Mouse (Mus musculus): ENCODE measurements around the gene Ttc26. TPM values are rescaled to one million over a fixed set of nuclear protein-coding genes. Genes with fewer than 3 reads are reported as not detected.

The Ttc26 gene
- total RNA-seq (2014; fragmentation: Nextera tagmentation), result 0.79 TPM in 1 of 2 replicates, not detected in the other
- 0.90 and 1.7 TPM in 2 replicates for total RNA-seq (2017)

DNA sequence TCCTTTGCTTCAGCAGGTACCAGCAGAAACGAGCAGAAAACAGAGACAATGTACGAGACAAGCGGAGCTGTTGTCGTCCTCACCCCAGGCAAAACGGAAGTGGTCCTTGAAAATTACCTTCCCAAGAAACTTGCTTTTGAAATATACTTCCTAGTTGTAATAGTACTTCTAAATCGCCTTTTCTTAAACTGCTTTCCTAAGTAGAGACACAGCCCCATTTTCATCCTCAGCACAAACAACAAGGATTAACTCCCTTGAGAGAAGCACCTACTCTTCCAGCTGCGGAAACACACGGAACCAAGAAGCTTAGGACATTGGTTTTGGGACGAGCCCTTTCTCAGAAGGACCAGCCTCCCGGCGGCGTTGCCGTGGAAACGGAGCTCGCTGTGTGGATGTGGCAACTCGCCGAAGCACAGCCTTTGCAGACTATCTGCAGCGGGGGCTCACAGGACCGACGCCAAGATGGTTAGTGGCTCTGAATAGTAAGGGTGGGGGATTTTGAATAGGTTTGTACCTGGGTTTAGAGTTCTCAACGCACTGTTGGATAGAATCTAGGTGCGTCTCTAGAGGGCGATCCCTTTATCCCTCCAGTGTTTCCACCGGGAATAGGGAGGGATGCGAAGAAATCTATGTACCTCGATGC, at the start of gene Ttc26:
Ttc26 (plus strand) TSS at position 341 of the 643 bp plus-strand sequence.
- peak; percentile 100 for ATAC-seq (replicated peaks; ENCODE audit: poor library complexity, severe bottlenecking)

DNA sequence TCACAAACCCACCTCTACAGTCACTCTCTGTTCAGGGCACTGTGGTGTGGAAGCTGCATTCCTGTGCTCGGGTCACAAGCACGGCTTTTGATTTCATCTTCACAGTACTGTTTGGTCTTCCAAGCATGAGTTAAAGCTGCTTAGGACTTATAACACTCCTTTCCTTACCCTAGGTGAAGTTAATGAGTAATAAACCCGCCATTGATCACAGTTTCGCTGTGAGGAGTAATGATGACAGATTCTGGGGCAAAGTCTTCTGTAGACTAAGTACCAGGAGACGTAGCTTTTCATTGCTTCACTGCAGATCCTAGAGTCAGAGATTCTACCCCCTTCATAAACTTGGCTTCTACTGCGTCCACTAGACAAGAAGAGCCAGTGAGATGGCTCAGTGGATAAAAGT, 46.0 kb upstream of the Ttc26 start:
- ATAC-seq (replicated peaks; ENCODE audit: poor library complexity, severe bottlenecking), result no peak

DNA sequence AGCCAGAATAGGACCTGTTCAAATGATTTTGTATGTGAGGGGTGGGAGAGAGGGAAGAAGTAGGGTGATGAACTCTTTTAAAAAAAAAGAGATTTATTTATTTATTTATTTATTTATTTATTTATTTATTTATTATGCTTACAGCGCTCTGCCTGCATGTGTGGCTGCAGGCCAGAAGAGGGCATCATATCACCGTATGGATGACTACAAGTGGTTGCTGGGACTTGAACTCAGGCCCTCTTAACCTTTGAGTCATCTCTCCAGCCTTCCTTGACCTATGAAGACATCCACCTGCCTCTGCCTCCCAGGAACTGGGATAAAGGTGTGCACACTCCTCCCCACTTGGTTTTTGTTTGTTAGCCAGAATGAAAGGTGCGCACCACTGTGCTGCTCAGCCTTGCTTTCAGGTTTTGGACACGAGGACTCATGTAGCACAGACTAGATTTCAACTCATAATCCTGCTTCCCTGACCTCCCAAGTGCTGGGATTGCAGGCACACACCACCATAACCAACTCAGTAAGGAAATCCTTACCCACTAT, 44.0 kb upstream of the Ttc26 start:
- 0 out of 2 replicates have a peak, but pooled peaks have one; percentile 15 for ATAC-seq (replicated peaks; ENCODE audit: poor library complexity, severe bottlenecking)

DNA sequence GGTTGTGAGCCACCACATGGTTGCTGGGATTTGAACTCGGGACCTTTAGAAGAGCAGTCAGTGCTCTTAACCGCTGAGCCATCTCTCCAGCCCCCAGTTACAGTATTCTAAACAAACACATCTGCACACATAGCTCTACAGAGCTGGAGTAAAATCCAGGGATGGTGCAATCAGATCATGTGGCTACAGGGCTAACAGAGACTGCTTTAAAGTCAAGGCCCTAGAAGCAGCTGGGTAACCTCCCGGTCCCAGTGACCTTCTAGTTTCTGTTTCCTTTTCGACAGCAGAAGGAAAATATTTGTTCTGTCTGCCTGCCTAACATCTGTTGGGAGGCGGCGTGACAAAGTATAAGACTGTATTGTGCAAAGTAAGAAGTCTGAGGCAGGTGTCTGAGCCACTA, 43.3 kb upstream of the Ttc26 start:
- peak; percentile 44 for ATAC-seq (replicated peaks; ENCODE audit: poor library complexity, severe bottlenecking)

DNA sequence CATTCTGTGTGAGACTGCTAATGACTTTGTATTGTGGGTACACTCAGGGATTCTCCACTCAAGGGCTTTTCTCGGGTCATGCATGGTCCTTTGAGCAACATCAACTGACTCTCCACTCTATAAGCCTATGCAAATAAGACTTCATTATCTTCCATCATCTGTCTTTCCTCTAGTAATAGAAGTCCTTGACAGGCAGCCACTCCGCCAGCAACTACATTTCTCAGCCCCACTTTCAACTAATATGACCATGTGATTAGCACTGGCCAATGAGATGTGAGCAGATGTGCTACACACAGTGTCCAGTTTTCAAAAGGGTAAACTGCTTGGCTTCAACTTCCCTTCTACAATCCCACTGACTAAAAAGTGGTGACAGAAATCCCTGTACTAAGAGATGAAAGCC, 42.2 kb upstream of the Ttc26 start:
- no peak for ATAC-seq (replicated peaks; ENCODE audit: poor library complexity, severe bottlenecking)

DNA sequence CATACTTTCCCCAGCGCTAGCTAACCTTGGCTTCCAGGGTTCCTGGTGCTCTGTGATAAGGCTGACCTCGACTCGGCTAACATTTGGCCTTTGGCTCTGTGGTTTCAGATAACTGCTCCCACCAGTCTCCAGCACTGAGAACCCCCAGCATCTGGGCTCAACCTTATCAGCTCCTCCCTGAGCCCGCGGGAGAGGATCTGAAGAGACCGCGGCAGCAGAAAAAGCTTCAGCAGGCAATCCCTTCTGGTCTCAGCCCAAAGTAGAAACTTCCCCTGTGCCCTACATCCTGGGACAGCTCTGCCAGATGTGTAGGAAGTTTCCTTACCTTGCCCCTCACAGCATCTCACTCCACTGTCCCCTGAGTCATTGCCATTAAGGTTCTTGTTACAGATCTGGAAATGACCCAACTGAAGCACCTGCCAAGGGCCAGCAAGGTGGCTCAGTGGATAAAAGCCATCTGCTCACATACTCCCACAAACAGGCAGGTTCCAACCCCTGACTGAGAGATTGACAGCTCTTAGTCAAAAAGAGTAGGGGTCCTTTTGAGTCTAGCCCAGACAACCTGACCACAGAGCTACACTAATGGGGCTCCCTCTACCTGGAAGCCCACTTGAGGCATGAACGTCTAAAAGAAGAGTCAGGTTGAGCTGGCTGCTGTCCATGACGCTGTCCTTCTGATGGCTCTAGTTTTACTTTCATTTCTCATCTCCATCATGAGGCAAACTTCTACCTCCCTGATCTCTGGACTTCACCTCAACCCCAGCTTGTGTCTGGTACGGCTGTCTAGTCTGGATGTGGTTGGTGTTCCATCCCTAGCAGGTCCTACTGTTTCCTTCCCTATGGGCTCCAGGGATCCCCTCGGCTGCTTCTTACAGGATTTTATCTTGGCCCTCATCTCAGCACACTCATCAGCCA, 39.3 kb upstream of the Ttc26 start:
- peak; percentile 44 for ATAC-seq (replicated peaks; ENCODE audit: poor library complexity, severe bottlenecking)

DNA sequence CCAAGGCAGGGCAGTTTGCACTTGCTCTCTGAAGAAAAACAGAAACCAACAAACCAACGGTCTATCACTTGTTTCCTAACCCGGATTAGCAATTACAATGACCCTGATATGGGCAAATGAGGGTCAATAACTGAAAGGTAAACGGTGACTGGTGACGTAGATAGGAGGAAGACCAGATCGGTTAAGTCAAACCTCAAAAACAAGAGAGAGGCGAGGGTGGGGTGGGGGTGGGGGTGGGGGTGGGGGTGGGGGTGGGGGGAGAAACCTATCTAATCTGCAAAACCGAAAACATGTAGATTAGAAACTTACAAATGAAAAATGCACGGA, 38.6 kb upstream of the Ttc26 start:
- no peak for ATAC-seq (replicated peaks; ENCODE audit: poor library complexity, severe bottlenecking)

DNA sequence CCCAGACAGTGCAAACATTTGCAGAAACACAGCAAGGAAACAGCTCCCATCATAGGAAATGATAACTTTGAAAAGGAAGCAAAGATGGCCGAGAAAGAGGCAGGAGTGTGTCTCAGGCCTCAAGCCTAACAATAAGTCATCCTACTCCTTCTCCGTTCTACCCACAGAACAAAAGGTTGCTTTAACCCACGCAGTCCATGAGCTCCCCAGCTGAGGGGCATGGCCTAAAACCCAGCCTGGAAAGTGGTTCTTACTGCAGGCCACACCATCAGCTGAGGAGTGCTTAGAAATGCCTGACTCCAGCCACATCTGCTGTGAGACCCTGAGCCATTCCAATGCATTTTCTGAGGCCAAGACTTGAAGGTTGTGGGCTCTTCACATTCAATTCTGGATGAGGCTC, 37.7 kb upstream of the Ttc26 start:
- ATAC-seq (replicated peaks; ENCODE audit: poor library complexity, severe bottlenecking), result no peak

DNA sequence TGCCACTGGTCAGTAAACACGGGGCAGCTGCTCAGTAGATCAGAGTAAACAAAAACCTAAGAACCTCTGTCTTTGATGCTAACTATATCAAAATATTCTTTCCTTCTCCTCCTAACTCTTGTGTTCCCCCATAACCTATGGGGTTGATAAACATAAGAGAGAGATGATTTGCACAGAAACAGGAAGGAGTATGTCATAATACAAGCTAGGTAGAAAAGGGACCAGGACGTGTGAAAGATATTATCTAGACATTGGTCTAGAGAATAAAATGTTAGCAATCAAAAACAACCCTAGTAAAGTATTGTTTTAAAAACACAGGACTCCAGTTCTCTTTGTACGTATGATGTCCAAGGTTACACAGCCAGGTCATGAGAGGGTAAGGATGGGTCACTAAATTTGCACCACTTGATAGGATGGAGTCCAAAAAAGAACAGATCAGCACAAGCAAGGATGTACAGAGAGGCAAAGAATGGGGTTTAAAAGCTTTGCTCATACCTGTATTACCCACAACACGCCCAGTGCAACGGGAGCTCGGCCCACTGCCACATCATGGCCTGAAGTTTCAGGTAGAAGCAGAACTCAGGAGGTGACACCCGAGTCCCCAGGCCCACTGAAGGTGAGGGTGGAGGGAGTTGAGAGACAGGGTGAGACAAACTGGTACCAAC, 37.1 kb upstream of the Ttc26 start:
- no peak for ATAC-seq (replicated peaks; ENCODE audit: poor library complexity, severe bottlenecking)

DNA sequence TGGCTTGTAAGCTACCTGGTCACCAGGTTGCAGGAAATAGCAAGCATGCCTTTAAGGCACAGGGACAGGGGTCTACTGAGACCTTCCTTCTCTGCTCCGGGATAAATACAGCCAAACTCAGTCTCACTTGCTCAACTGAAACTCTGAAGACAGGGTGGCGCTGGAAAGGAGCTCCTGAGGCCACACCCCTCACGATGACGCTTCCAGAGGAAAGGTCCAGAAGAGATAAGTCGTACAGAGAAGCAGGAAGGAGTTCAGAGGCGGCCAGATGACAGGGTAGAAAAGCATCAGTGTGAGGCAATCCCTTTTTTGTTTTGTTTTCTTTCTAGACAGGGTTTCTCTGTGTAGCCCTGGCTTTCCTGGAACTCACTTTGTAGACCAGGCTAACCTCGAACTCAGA, 35.5 kb upstream of the Ttc26 start:
- peak; percentile 86 for ATAC-seq (replicated peaks; ENCODE audit: poor library complexity, severe bottlenecking)

DNA sequence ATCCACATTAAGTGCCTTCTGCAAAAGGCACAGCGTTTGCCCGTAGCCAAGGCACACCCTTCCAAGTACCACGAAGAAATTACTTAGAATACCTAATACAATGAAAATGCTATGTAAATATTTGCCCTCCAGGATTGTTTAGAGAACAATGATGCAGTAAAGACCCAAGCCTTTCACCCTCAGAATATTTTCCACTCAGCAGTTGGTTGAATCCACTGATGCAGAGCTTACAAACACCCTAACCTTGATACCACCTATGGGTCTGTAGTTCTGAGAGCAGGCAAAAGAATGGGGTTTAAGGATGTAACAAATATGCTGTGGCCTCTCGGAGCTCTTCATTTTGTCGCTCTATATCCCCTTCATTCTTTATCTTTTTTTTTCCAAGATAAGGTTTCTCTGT, 33.4 kb upstream of the Ttc26 start:
- no peak for ATAC-seq (replicated peaks; ENCODE audit: poor library complexity, severe bottlenecking)

DNA sequence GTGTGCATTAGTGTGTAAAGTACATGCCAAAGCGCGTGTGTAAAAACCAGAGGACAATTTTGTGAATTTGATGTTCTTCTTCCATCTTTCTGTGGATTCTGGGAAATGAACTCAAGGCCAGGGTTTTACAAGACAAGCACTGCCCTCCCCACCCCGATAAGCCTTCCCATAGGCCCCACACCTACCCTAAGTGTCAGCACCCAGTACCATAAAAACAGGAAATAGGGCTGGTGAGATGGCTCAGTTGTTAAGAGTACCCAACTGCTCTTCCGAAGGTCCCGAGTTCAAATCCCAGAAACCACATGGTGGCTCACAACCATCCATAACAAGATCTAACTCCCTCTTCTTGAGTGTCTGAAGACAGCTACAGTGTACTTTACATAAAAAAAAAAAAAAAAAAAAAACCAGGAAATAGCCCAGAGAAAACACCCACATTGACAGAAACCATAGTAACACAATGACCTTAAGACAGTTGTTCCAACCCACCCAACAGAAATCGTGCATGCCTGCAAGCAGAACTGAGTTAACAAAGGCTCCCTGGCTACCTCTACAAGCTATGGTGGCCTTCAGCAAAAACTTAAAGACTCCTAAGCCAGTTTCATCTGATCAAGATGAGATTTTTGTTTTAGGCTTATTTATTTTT, 32.3 kb upstream of the Ttc26 start:
- no peak for ATAC-seq (replicated peaks; ENCODE audit: poor library complexity, severe bottlenecking)

DNA sequence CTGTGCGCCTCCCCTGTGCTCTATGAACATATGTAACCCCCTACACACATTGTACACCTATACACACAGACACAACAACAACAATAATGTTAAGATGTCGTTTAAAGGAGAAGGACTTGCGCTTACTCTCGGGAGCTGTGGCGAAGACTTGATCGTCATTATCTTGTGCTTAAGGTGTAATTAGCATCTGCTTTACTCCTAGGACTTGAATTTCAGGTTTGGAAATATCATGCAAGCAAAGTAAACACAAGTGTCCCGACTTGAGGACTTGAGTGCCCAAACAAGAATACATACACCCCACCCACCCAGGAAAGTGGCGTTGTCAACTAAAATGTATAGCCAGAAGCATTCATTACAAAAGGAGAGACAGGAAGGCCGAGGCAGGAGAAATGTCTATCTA, 31.5 kb upstream of the Ttc26 start:
- no peak for ATAC-seq (replicated peaks; ENCODE audit: poor library complexity, severe bottlenecking)

DNA sequence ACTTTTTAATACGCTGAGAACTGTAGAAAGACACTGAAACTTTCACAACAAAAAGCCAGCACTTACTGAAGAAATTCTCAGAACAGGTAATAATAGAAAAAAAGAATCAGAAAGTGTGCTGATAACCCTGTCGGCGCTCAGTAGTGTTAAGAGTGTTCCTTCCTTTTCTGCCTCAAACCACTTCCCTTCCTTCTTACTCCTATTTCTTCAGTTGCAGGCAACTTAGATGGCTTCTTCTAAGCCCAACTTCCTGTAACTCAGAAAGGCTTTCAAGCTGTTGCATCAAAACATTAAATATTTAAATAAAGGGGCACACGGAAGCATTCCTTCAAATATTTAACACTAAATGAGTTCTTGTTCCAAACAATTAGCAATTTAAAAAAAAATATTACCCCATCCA, 29.3 kb upstream of the Ttc26 start:
- peak; percentile 26; the same call in 1 of the 2 replicates for ATAC-seq (replicated peaks; ENCODE audit: poor library complexity, severe bottlenecking)

DNA sequence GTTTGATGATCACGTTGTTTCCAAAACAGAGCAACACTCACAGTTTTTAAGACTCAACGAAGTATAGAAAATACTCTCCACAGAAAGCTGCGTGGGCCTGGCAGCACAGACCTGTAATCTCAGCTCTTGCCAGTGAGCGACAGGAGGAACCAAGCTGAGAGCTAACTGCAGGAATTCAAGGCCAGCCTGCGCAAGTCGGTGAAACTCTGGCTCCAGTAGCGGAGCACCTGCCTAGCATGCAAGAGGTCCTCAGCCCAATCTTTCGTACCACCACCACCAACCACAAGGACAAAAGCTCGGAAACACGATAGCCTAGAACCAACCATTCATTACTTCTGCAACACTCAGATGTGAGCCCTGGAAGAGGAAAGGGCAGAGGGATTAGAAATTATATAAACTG, 28.8 kb upstream of the Ttc26 start:
- ATAC-seq (replicated peaks; ENCODE audit: poor library complexity, severe bottlenecking), result peak; percentile 19

DNA sequence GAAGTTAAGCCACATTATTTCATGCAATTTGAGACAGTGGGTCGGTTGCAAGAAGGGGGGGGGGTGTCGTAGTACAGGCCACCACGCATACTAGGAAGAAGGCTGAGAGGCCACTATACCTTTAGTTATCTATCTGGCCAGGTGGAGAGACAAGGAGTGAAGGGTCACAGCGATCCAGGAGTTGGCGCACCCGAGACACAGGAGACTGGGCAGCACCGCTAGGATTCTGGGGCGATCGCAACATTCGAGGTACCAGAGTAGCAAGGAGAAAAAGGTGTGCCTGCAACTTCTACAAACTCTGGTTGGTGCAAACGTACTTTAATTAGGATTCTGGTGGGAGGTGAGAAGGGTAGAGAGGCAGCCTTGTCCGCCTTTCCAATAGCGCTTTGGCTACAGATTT, 28.1 kb upstream of the Ttc26 start:
- no peak for ATAC-seq (replicated peaks; ENCODE audit: poor library complexity, severe bottlenecking)

DNA sequence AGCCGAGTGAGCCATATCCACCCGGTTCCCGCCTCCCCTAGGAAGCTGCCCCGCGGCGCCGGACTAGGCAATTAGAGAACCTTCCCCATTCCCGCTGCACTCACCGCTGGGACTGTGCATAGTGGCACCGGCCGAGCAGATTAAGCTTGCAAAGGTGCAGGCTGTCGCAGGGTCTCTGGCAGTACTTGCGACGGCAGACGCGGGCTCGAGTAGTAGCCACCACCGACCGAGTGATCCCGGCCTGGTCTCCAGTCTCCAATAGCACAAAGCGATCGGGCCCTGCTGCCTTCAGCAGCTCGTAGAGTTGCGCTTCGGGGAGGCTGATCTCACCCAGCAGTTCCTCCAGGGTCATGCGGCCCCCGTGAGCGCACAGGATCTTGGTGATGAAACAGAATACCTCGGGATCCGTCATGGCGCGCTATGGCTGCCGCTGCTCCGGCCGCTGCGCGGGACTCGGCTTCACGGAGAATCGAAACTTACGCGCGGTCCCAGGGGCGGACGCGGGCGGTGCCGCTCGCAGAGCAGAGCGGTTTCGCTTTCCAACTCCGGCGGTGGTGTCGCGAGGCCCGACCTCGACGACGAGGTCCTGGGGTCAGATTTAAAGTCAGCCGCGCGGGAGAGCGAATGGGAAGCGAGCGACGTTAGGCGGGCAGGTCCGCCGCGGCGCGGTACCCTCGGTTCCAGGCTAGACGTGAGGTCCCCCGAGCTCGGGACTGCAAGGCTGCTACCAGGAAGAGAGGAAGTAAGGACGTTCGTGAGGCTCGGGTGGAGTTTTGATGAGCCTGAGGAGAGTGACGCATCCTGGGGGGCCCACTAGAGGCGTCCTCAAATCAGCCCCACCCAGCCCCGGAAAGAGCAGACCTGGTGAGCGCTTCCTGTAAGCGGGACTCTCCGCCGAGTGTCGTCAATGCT, 27.2 kb upstream of the Ttc26 start, which contains the start of gene Zc3hav1:
Zc3hav1 (minus strand) TSS at position 793 of the 912 bp plus-strand sequence.
- peak; percentile 82 for ATAC-seq (replicated peaks; ENCODE audit: poor library complexity, severe bottlenecking)

DNA sequence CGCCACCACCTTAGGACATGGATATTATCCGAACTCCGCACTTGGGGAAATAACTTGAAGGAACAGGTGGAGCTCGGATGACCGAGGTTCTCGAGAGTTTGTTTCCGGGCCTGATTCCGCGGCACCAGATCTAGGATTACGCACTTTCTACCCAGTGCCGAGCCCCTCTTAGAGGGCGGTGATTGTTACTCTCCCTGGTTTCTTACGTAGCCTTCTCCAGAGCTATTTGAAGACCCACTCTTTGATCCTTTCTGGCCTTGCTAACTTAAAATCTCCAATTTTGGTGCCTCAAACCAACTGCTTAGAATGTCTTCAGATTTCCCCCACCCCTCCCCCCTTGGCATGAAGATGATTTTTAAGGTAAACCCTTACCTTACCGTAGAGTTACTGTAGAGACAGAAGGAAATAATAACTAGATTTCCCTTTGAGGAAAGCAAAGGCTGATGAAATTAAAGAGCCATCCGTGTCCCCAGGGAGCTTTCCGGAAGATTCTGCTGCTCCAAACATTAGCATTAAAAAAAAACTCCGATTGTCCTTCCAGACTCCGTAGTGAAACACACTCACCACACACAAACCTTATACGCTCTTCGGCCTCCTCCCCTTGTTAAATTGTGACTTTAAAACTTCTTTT, 26.4 kb upstream of the Ttc26 start:
- ATAC-seq (replicated peaks; ENCODE audit: poor library complexity, severe bottlenecking), result no peak

DNA sequence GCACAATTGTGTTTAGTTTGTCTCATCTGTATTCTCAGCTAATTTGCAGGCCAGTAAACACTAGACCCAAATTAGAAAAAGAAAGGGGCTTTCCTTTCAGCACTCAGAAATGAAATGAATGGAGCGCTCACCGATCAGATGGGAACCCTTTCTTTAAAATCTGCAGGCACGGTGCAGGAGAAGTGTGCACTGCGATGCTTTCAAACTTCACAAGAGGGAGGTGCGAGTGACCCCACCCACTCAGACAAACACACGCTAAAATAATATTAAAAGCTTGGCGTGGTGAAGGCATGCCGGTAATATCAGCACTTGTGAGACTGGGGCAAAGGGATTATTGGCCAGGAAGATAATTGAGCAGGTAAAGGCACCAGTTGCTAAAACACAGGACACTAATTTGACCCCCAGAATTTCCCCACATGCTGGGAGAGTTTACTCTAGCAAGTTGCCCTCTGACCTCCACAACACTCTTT, 25.9 kb upstream of the Ttc26 start:
- ATAC-seq (replicated peaks; ENCODE audit: poor library complexity, severe bottlenecking), result no peak
